Mouse (Mus musculus) bone marrow macrophage, adult 2 months (primary cell): Measurements from ENCODE around the gene Ptchd4. TPM values are rescaled to one million over a fixed set of nuclear protein-coding genes. Genes with fewer than 3 reads are reported as not detected.

Experiments
- H3K27ac ChIP-seq: 2 replicates; pipeline ENCODE4 v1.5.1; 2012; ENCODE audit warnings: low read depth, low read length; ENCODE audit not compliant: insufficient read depth
- H3K4me1 ChIP-seq: 2 replicates; pipeline ENCODE4 v1.6.1; 2012; ENCODE audit warnings: low read length; ENCODE audit not compliant: control insufficient read depth, insufficient read depth
- H3K4me3 ChIP-seq: 2 replicates; pipeline ENCODE4 v1.5.1; 2012; ENCODE audit warnings: mild to moderate bottlenecking, low read length, moderate library complexity; ENCODE audit not compliant: insufficient read depth
- CTCF ChIP-seq: IDR thresholded peaks from 2 replicates; pipeline ENCODE4 v1.5.1; 2012; ENCODE audit warnings: low read depth, mild to moderate bottlenecking, low read length, moderate library complexity
- POLR2A ChIP-seq: IDR thresholded peaks from 2 replicates; pipeline ENCODE4 v1.6.1; 2012; ENCODE audit warnings: mild to moderate bottlenecking, low read depth, low read length, borderline replicate concordance
- polyA plus RNA-seq: library from polyadenylated mRNA; stranded (reverse); fragments of >200 nt; gene quantifications from 2 replicates; pipeline ENCODE4 v1.2.4, GENCODE M21; 2012; ENCODE audit not compliant: missing spikeins, insufficient read depth, insufficient read length

Gene Ptchd4
- polyA plus RNA-seq, 1 experiment = not detected

- Histone ChIP-seq H3K4me3 (no peak overlapping the region), H3K4me1 (no peaks in the 10 kb centered on the region), H3K27ac (no peak overlapping the region)
- TF ChIP-seq CTCF (no peak), POLR2A (no peak)
These were observed 8.7 kb upstream of the Ptchd4 start for GRCm38 (mm10) chr17:42307001-42307400.

- Histone ChIP-seq H3K4me3 (no peak overlapping the region), H3K4me1 (no peaks in the 10 kb centered on the region), H3K27ac (no peak overlapping the region)
- TF ChIP-seq CTCF = no peak
- no peak for TF ChIP-seq POLR2A
These were observed 5.6 kb upstream of the Ptchd4 start for GRCm38 (mm10) chr17:42310136-42310535.

DNA sequence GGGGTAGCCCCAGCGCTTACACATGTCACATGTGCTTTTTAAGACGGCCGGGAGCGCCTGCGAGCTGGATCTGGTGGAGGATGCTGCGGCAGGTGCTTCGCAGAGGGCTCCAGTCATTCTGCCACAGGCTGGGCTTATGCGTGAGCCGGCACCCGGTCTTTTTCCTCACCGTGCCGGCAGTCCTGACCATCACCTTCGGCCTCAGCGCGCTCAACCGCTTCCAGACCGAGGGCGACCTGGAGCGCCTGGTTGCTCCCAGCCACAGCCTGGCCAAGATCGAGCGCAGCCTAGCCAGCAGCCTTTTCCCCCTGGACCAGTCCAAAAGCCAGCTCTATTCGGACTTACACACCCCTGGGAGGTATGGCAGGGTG, 850 bp downstream of the Ptchd4 start:
- no peak overlapping the region for H3K4me3 ChIP-seq
- no peak for TF ChIP-seq POLR2A
- no peaks in the 10 kb centered on the region for H3K4me1 ChIP-seq
- no peak overlapping the region for H3K27ac ChIP-seq

GRCm38 (mm10) chr17:42335787-42336186, 20.0 kb downstream of the Ptchd4 start:
- no peak overlapping the region for H3K4me3 ChIP-seq
- TF ChIP-seq CTCF (no peak), POLR2A (no peak)

GRCm38 (mm10) chr17:42336571-42336970, 20.8 kb downstream of the Ptchd4 start:
- H3K27ac ChIP-seq = no peak overlapping the region
- no peaks in the 10 kb centered on the region for H3K4me1 ChIP-seq
- H3K4me3 ChIP-seq = no peak overlapping the region
- TF ChIP-seq POLR2A (no peak), CTCF (no peak)

More at GRCm38 (mm10) chr17:42335787-42336186, 20.0 kb downstream of the Ptchd4 start:
- Histone ChIP-seq H3K4me1 (no peaks in the 10 kb centered on the region), H3K27ac (no peak overlapping the region)

GRCm38 (mm10) chr17:42346027-42346426, 30.3 kb downstream of the Ptchd4 start:
- TF ChIP-seq CTCF (no peak), POLR2A (no peak)
- Histone ChIP-seq H3K4me1 (no peaks in the 10 kb centered on the region), H3K27ac (no peak overlapping the region), H3K4me3 (no peak overlapping the region)

DNA sequence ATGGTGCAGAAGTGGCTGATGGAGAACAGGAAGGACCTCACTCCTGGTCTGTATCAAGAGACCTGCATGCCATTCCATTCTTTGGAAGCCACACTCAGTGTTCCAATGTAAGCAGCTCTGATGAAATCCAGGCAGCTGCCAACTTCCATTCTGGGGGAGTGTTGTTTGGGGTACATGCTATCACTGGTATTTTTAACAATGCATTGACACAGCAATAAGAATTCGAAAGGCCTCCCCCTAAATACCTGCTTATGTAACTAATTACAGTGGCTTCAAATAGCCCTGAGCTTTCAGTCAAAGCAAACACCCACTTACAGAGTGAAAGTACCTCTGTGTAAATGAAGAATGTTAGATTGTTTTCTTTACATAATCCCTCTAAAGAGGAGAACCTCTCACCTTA, 42.7 kb downstream of the Ptchd4 start:
- H3K4me3 ChIP-seq = no peak overlapping the region

GRCm38 (mm10) chr17:42363085-42363710, 47.5 kb downstream of the Ptchd4 start:
- TF ChIP-seq CTCF (no peak), POLR2A (no peak)
- Histone ChIP-seq H3K27ac (no peak overlapping the region), H3K4me3 (no peak overlapping the region), H3K4me1 (no peaks in the 10 kb centered on the region)

More for the DNA sequence above, 42.7 kb downstream of the Ptchd4 start:
- H3K4me1 ChIP-seq = no peaks in the 10 kb centered on the region
- H3K27ac ChIP-seq = no peak overlapping the region
- no peak for TF ChIP-seq POLR2A
- no peak for TF ChIP-seq CTCF

DNA sequence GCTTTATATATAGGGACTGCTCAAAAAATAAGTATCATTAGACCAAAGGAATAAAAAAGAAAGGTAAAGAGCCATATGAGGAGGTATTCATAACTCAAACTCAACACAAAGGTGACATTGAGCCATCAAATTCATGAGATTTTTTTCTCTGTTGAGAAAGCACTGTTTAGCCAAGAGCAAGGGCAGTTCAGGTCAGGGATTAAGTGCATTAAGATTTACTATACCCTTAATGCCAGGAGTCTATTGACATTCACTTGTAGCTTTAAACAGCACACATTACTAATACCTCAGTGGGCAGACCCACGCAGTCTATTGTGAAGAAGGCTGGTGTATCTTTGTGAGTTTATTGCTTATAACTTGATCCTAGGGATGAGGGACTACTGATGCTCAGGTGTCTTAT, 49.0 kb downstream of the Ptchd4 start:
- TF ChIP-seq POLR2A = no peak
- no peak for TF ChIP-seq CTCF
- Histone ChIP-seq H3K27ac (no peak overlapping the region), H3K4me1 (no peaks in the 10 kb centered on the region), H3K4me3 (no peak overlapping the region)

DNA sequence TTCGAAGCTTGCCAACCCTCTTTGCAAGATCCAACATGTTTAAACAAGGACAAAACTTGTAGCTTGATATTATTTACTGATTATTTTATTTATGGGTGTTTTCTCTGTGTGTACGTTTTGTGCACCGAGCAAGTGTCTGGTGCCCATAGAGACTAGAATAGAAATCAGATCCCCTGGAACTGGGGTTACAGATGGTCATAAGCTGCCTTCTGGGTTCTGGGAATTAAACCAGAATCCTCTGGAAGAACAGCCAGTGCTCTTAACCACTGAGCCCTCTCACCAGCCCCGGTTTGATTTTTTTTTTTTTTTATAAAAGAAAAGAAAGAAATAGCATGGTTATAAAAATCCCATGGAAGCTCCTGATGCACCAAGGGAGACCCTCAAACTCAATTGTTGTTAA, 59.1 kb downstream of the Ptchd4 start:
- no peak for TF ChIP-seq POLR2A
- no peak for TF ChIP-seq CTCF
- Histone ChIP-seq H3K4me1 (no peaks in the 10 kb centered on the region), H3K4me3 (no peak overlapping the region), H3K27ac (no peak overlapping the region)

DNA sequence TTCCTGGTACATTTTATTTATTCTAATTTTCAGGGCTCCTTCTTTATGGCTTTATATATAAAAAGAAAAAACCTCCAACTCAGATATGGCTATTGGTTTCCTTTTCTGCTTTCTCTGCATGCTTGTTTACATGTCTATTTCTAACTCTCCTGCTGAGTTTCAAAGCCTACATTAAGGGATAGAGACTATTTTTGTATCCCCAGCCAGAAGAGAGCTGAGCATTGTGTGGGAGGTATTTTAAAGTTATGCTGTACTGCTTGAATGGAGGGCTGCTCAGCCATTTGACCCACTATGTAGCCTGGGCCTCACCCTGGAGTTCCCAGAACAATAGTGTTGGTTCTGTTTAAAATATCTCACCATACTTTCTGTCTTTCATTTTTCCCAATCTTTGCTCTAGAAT, 77.3 kb downstream of the Ptchd4 start:
- no peaks in the 10 kb centered on the region for H3K4me1 ChIP-seq
- no peak overlapping the region for H3K4me3 ChIP-seq
- TF ChIP-seq CTCF (no peak), POLR2A (no peak)
- no peak overlapping the region for H3K27ac ChIP-seq
